Mouse (Mus musculus) hindbrain, embryonic 11.5 days (tissue): ENCODE data around the gene Defb30. TPM values are rescaled to one million over a fixed set of nuclear protein-coding genes. Genes with fewer than 3 reads are reported as not detected.

ENCODE experiments used
- ATAC-seq: fragments of 200-750 bp; cut with Nextera tagmentation; 2 replicates; pipeline ENCODE4 v1.8.0; 2017; ENCODE audit warnings: mild to moderate bottlenecking, moderate TSS enrichment, moderate library complexity; ENCODE audit not compliant: low FRiP score
- DNase-seq: peaks from one replicate; pipeline ENCODE4 v3.0.0-alpha.2; 2015; ENCODE audit warnings: low spot score
- H3K27ac ChIP-seq: fragments of 300-500 bp; sonication (generic); 2 replicates; pipeline ENCODE4 v1.5.1; 2014; ENCODE audit warnings: mild to moderate bottlenecking, low read depth, low read length
- H3K27me3 ChIP-seq: fragments of 300-500 bp; sonication (generic); 2 replicates; pipeline ENCODE4 v1.6.1; 2014; ENCODE audit warnings: mild to moderate bottlenecking, low read length, moderate library complexity, mixed read lengths; ENCODE audit not compliant: control insufficient read depth, insufficient read depth
- H3K36me3 ChIP-seq: fragments of 300-500 bp; sonication (generic); 2 replicates; pipeline ENCODE4 v1.6.1; 2014; ENCODE audit warnings: mild to moderate bottlenecking, low read length, moderate library complexity, mixed read lengths; ENCODE audit not compliant: control insufficient read depth, insufficient read depth
- H3K4me1 ChIP-seq: fragments of 300-500 bp; sonication (generic); replicated peaks from 2 replicates; pipeline ENCODE4 v1.6.1; 2014; ENCODE audit warnings: low read length, mixed read lengths; ENCODE audit not compliant: control insufficient read depth, insufficient read depth
- H3K4me2 ChIP-seq: fragments of 300-500 bp; sonication (generic); replicated peaks from 2 replicates; pipeline ENCODE4 v1.6.1; 2014; ENCODE audit warnings: mild to moderate bottlenecking, low read depth, low read length
- H3K4me3 ChIP-seq: fragments of 300-500 bp; sonication (generic); 2 replicates; pipeline ENCODE4 v1.5.1; 2014; ENCODE audit warnings: low read depth, low read length
- H3K9ac ChIP-seq: fragments of 300-500 bp; sonication (generic); 2 replicates; pipeline ENCODE4 v1.6.1; 2014; ENCODE audit warnings: low read depth, low read length
- H3K9me3 ChIP-seq: fragments of 300-500 bp; sonication (generic); 2 replicates; pipeline ENCODE4 v1.6.1; 2016; ENCODE audit warnings: low read length; ENCODE audit not compliant: control insufficient read depth
- WGBS: fragments of 180-500 bp; shearing (Covaris S2); extraction: QIAGEN DNeasy Blood & Tissue Kit; methylation state at CpG from one replicate; pipeline ENCODE4 v1.1.7; 2014; 5-methylcytosine and 5-hydroxymethylcytosine counted together
- polyA plus RNA-seq: library from polyadenylated mRNA; unstranded; fragments of >200 nt; fragmentation: Nextera tagmentation; extraction: Ambion mirVana; gene quantifications from 2 replicates; pipeline ENCODE4 v1.2.1, GENCODE M21; 2014

Defb30 gene
- polyA plus RNA-seq, 1 experiment from 2014 or later, result not detected

- no peaks in the 10 kb centered on the region for H3K36me3 ChIP-seq
- H3K4me2 ChIP-seq, result no peak overlapping the region
- no peak overlapping the region for H3K27ac ChIP-seq
- no peaks in the 10 kb centered on the region for H3K27me3 ChIP-seq
- DNase-seq (no peak), ATAC-seq (no peak)
- 62% methylated on average over 6 of the region's 6 CpGs for WGBS
- no peaks in the 10 kb centered on the region for H3K9me3 ChIP-seq
- H3K9ac ChIP-seq, result no peak overlapping the region
- H3K4me1 ChIP-seq, result no peaks in the 10 kb centered on the region
- H3K4me3 ChIP-seq, result no peak overlapping the region
Measured at GRCm38 (mm10) chr14:63020524-63021156, 29.1 kb downstream of the Defb30 start.

GRCm38 (mm10) chr14:63014667-63015066, 35.1 kb downstream of the Defb30 start:
- H3K4me2 ChIP-seq, result no peak overlapping the region
- H3K27ac ChIP-seq, result no peak overlapping the region
- no peak overlapping the region for H3K9ac ChIP-seq
- no peak for DNase-seq
- ATAC-seq, result no peak
- H3K27me3 ChIP-seq, result no peaks in the 10 kb centered on the region
- WGBS, result 94% methylated on average over 4 of the region's 4 CpGs
- H3K9me3 ChIP-seq, result no peaks in the 10 kb centered on the region
- no peaks in the 10 kb centered on the region for H3K36me3 ChIP-seq
- H3K4me1 ChIP-seq, result no peaks in the 10 kb centered on the region
- no peak overlapping the region for H3K4me3 ChIP-seq

DNA sequence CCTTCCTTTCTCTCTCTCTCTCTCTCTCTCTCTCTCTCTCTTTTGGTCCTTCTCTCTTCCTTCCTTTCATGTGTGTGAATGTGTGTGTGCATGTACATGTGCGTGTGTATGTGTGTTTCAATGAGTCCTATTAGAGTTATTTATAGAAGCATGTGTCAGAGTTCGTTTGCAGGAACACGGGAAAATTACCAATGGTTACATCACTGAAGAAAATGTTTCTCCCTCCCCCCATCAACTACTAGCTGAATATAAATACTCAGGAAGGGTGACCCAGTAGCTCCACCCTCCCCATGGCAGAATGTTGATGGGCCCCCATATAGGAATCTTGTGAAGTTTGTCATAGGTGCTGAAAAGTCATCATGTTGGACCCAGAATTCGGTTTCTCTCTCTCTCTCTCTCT, 36.7 kb downstream of the Defb30 start:
- no peaks in the 10 kb centered on the region for H3K4me1 ChIP-seq
- ATAC-seq (no peak), DNase-seq (no peak)
- no peaks in the 10 kb centered on the region for H3K27me3 ChIP-seq
- no peaks in the 10 kb centered on the region for H3K36me3 ChIP-seq
- H3K4me3 ChIP-seq, result no peak overlapping the region
- H3K27ac ChIP-seq, result no peak overlapping the region
- 92% methylated on average over 4 of the region's 4 CpGs for WGBS
- no peak overlapping the region for H3K9ac ChIP-seq
- no peak overlapping the region for H3K4me2 ChIP-seq
- H3K9me3 ChIP-seq, result no peaks in the 10 kb centered on the region

DNA sequence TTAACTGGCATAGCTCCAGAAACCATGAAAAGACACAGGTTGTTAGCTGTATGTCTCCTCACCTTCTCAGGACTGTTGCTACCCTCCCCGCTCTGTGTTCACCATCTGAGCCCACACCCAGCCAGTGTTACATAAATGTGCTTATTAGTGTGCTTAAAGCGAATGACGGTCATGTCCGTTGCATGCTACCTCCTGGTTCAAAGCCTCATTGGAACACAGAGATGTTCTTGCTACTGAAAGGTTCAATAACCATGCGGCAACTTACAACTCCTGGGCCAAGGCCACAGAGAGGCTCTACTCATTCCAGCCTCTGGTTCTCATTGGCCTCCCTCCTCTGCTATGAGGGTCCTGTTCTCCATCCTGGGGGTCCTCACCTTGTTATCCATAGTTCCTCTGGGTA, 38.3 kb downstream of the Defb30 start, which contains the start of gene Defb43:
TSS of gene Defb43 (plus strand) at position 301 of the 400 bp plus-strand sequence.
- H3K4me1 ChIP-seq, result no peaks in the 10 kb centered on the region
- no peak within 1 kb of the TSS for H3K4me3 ChIP-seq
- WGBS, result 97% methylated on average over 5 of the region's 5 CpGs
- H3K9ac ChIP-seq, result no peak within 1 kb of the TSS
- no peaks in the 10 kb centered on the region for H3K27me3 ChIP-seq
- no peak within 1 kb of the TSS for H3K27ac ChIP-seq
- DNase-seq, result no peak
- no peaks in the 10 kb centered on the region for H3K9me3 ChIP-seq
- no peak within 1 kb of the TSS for H3K4me2 ChIP-seq
- no peaks in the 10 kb centered on the region for H3K36me3 ChIP-seq
- ATAC-seq, result no peak

GRCm38 (mm10) chr14:63002588-63002987, 47.2 kb downstream of the Defb30 start:
- H3K9ac ChIP-seq, result no peak overlapping the region
- H3K27ac ChIP-seq, result no peak overlapping the region
- no peak overlapping the region for H3K4me3 ChIP-seq
- 80% methylated on average over 2 of the region's 2 CpGs for WGBS
- H3K4me1 ChIP-seq, result no peaks in the 10 kb centered on the region
- no peaks in the 10 kb centered on the region for H3K9me3 ChIP-seq
- no peak for ATAC-seq
- no peak overlapping the region for H3K4me2 ChIP-seq
- DNase-seq, result no peak
- no peaks in the 10 kb centered on the region for H3K27me3 ChIP-seq
- H3K36me3 ChIP-seq, result no peaks in the 10 kb centered on the region

DNA sequence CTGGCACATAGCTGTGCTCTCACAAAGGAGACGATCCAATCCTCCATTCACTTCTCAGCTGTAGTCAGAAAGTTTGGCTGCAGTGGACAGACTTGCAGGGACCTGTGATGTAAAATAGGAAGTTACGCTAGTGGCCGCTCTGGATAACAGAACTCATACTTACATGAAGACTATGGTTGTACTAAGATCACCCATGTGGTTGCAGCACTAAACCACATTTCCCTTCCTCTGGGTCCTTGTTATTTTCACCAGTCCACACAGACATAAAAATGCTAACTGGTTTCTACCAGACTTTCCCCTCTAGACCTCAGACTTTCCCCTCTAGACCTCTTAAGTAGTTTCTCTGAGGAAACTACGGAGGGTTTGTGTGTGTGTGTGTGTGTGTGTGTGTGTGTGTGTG, 50.8 kb downstream of the Defb30 start:
- Histone ChIP-seq H3K27me3 (no peaks in the 10 kb centered on the region), H3K4me1 (no peaks in the 10 kb centered on the region), H3K9me3 (no peaks in the 10 kb centered on the region), H3K27ac (no peak overlapping the region), H3K4me2 (no peak overlapping the region), H3K4me3 (no peak overlapping the region), H3K36me3 (no peaks in the 10 kb centered on the region), H3K9ac (no peak overlapping the region)
- ATAC-seq (no peak), DNase-seq (no peak)
- 92% methylated on average over 4 of the region's 4 CpGs for WGBS

DNA sequence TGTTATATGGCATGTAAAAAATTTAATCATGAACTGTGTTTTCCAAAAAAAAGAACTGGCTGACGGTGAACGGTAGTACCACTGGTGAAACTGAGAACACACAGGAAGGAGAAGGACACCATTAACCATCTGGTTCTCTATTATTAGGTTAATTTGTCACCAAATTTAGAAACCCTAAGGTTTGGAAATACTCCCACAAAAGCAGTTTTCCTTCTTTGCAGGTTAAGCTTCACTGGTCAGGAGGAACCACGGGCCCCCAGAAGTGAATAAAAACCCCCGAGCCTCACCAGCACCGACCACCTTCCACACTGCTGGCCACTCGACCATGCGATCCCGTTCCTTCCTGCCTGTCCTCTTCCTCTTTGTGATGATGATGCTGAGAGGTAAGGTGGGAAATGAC, 52.0 kb downstream of the Defb30 start, which contains the start of gene Defb47:
TSS of gene Defb47 (plus strand) at position 301 of the 400 bp plus-strand sequence.
- H3K9me3 ChIP-seq, result no peaks in the 10 kb centered on the region
- H3K4me1 ChIP-seq, result no peaks in the 10 kb centered on the region
- 82% methylated on average over 8 of the region's 8 CpGs for WGBS
- H3K9ac ChIP-seq, result no peak within 1 kb of the TSS
- ATAC-seq (no peak), DNase-seq (no peak)
- H3K27me3 ChIP-seq, result no peaks in the 10 kb centered on the region
- no peak within 1 kb of the TSS for H3K4me3 ChIP-seq
- H3K27ac ChIP-seq, result no peak within 1 kb of the TSS
- H3K36me3 ChIP-seq, result no peaks in the 10 kb centered on the region
- no peak within 1 kb of the TSS for H3K4me2 ChIP-seq

- no peak for ATAC-seq
- no peak overlapping the region for H3K27ac ChIP-seq
- no peak for DNase-seq
- H3K4me2 ChIP-seq, result no peak overlapping the region
- no peak overlapping the region for H3K4me3 ChIP-seq
- H3K27me3 ChIP-seq, result no peaks in the 10 kb centered on the region
- 71% methylated on average over 7 of the region's 7 CpGs for WGBS
- no peaks in the 10 kb centered on the region for H3K9me3 ChIP-seq
- H3K9ac ChIP-seq, result no peak overlapping the region
- H3K36me3 ChIP-seq, result no peaks in the 10 kb centered on the region
- no peaks in the 10 kb centered on the region for H3K4me1 ChIP-seq
Measured at GRCm38 (mm10) chr14:62991849-62992510, 57.8 kb downstream of the Defb30 start.

- H3K9ac ChIP-seq, result no peak overlapping the region
- no peaks in the 10 kb centered on the region for H3K36me3 ChIP-seq
- no peaks in the 10 kb centered on the region for H3K4me1 ChIP-seq
- DNase-seq (no peak), ATAC-seq (no peak)
- no peaks in the 10 kb centered on the region for H3K9me3 ChIP-seq
- no peak overlapping the region for H3K4me3 ChIP-seq
- H3K27me3 ChIP-seq, result no peaks in the 10 kb centered on the region
- no peak overlapping the region for H3K4me2 ChIP-seq
- no peak overlapping the region for H3K27ac ChIP-seq
- WGBS, result 83% methylated on average over 3 of the region's 3 CpGs
Measured at GRCm38 (mm10) chr14:62991271-62991670, 58.5 kb downstream of the Defb30 start.
